Mouse (Mus musculus): ENCODE measurements at regions not wholly inside any gene's neighbourhood (a gene's known extent, or its start where the extent isn't known, plus 50 kb on each side); places are given as distances from the start of the nearest gene placed in this dataset.

- TF ChIP-seq MYC (IDR thresholded peaks at IDR 0.05; ENCODE audit: low read depth, low read length) (no peak), CHD2 (IDR thresholded peaks at IDR 0.05; ENCODE audit: low read length) (no peak), POLR2A (IDR thresholded peaks at IDR 0.05; ENCODE audit: control insufficient read depth in 1 of 2, insufficient read depth in 1 of 2, low read depth in 1 of 2, low read length in 2 of 2, poor library complexity in 1 of 2) (no peak), MXI1 (IDR thresholded peaks at IDR 0.05; ENCODE audit: low read depth, low read length) (no peak), CTCF (IDR thresholded peaks at IDR 0.05 in 2 of 3, conservative IDR thresholded peaks at IDR 0.05 in 1 of 3; ENCODE audit: control insufficient read depth in 1 of 3, insufficient read depth in 1 of 3, low read depth in 2 of 3, low read length in 3 of 3, poor library complexity in 1 of 3, severe bottlenecking in 1 of 3) (no peak), ELF1 (IDR thresholded peaks at IDR 0.05; ENCODE audit: low read depth, low read length) (no peak), EP300 (IDR thresholded peaks at IDR 0.05; ENCODE audit: low read depth in 1 of 2, low read length in 2 of 2) (no peak), ZNF384 (IDR thresholded peaks at IDR 0.05; ENCODE audit: low read depth, low read length) (no peak), CHD1 (IDR thresholded peaks at IDR 0.05; ENCODE audit: low read depth, low read length) (no peak), POLR2AphosphoS2 (IDR thresholded peaks at IDR 0.05; ENCODE audit: low read length) (no peak), RAD21 (IDR thresholded peaks at IDR 0.05; ENCODE audit: low read depth, low read length) (no peak), JUND (IDR thresholded peaks at IDR 0.05; ENCODE audit: low read depth, low read length) (no peak), TAL1 (IDR thresholded peaks at IDR 0.05; ENCODE audit: low read length) (no peak), NELFE (IDR thresholded peaks at IDR 0.05; ENCODE audit: low read depth, low read length) (no peak)
These were observed 69.2 kb upstream of the Galnt13 start for GRCm38 (mm10) chr2:54366963-54367362.
